Mouse (Mus musculus) kidney, postnatal 14 days (tissue): ENCODE measurements around the gene Med23.

ENCODE experiments used
- DNase-seq: peaks from one replicate; pipeline ENCODE4 v3.0.0; 2022; ENCODE audit warnings: mixed read lengths

Med23 gene

DNA sequence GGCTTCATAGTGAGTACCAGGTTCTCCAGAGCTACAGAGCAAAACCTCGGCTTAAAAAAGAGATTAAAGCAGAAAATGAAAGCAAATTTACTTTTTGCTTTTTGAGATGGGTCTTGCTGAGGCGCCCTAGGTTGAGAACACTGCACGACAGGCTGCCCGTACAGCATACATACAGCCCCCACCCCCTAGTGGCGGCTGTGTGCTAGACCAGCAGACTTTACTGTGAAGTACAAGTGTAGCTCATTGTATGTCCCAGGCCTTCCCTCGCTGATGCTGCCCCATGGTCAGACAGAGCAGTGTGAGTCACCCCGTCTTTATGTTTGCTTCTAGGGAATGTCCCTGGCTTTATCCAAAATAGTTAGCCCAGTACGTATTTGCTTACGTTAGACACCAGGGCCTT lies 16.2 kb downstream of the Med23 start:
- peak; percentile 15 for DNase-seq

DNA sequence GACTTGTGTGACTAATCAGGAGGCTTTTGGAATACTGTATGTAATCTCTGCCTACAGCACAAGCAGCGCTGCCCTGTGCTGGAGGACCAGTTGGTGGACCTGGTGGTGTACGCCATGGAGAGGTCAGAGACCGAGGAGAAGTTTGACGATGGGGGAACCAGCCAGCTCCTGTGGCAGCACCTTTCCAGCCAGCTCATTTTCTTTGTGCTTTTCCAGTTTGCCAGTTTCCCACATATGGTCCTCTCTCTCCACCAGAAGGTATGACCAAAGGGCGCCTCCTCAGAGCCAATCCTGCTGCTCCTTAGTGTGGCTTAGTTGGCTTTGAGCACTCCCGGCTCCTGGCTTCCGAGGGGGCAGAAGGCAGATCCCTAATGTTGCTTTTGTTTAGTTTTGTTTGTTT lies 18.6 kb downstream of the Med23 start:
- no peak for DNase-seq

DNA sequence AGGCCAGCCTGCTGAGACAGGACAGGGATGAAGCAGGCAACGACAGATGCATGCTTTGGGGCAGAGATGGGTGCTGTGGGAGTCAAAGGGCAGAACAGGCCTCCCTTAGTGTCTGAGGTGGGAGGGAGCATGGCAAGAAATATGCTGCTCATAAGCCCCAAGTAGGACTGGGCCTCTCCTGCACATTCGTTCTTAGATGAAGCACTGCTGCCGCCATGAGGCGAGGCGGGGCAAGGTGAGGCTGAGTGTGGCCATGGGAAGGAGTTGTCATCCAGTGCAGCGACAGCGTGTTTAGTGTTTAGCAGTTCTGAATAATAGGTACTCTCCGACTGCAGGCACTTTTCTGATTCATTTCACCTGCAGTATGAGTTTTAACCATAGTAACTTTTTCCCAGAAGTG lies 26.1 kb downstream of the Med23 start:
- peak; percentile 34 for DNase-seq

DNA sequence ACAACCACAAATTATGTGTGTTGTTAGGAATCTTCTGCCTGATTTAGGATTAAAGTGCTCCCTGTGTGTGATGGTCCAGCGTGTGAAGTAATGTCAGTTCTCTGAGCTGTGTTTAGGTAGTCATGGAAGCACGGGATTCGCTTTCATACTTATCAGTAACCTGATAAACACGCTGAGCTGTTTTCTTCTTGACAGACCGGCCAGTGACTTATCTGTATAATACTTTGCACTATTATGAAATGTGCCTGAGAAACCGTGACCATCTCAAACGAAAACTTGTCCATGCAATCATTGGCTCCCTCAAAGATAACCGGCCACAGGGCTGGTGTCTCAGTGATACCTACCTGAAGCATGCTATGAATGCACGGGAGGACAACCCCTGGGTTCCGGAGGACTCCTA lies 35.8 kb downstream of the Med23 start:
- DNase-seq, result no peak

DNA sequence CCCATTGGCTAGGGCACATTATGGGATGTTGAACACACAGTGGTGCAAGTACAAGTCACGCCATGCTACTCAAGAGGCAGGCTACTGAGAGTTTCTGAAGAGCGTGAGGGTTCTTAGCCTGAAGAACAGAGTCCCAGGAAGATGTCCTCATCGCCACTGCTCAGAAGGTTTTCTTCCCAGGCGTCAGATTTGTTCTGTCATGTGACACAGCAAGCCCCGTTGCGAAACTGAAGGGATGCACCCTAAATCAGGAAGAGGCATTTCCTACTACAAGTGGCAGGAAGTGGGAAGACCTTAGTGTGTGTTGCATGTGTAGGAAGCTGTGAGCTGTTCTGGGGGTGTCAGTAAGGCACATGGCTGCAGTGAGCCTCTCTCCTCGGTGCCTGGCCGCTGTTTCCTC lies 41.4 kb downstream of the Med23 start:
- DNase-seq, result no peak

DNA sequence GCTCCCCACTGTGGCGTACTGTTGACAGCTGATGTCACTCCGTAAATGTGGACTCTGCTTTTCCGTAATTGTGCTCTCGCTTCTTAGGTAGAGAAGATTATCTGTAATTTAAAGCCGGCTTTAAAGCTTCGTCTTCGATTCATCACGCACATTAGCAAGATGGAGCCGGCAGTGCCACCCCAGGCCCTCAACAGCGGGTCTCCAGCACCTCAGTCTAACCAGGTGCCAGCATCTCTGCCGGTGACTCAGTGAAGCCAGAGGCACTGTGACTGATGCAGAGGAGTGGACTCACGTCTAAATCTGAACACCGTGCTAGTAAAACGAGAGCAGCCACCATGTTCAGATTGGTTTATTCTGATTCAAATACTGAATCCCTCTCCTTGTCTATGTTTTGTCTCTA lies 42.8 kb downstream of the Med23 start:
- DNase-seq, result no peak

DNA sequence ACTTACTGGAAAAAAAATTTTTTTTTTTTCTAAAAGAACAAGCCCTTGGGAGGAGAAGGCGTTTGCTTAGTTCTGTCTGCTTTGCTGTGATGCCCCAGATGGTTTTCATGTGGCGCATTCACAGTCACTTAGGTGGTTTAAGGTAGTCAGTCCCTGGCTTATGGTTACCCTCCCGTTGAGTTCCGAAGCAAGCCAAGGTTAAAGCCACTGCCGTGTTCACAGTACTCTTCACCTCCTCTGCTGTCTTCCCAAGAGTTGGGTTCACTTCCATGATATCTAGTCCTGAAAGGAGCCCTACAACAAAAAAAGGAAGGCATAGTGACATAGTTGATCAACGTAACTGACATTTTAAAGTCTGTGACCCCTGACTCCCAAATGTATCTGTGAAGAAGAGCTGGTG lies 45.7 kb downstream of the Med23 start:
- no peak for DNase-seq

DNA sequence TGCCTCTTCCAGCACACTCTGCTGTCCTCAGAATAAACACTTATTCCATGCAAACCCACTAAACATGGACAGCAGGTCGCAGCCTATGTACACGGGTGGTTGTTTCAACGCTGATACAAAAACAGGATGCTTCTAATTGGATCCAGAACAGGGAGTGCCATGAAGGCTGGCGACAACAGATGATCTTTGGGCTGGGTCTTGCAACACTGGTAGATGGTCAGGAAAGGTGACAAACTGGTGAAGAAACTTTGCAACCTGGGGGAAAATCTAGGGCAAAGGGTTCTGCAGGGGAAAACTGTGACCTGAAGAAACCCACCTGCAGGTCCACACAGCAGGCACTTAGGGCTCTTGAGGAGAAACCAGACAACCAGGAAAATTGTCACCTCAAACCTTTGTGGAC lies 53.2 kb downstream of the Med23 start:
- no peak for DNase-seq

DNA sequence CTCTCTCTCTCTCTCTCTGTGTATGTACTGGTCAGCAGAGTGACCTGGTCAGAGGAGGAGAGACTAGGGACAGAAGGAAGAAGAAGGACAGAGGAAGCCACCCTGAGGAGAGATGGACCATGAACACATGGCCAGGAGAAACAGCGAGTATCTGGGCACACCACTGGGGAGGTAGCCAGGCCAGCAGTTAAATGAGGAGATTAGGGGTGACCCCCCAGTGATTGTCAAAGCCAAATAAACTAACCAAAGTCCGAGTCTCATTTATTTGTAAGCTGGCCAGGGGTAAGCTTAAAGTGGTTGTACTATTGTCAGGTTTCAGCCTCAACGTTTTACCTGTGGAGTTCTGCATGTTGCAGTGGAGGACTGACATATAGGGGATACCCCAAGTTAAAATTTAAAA lies 54.5 kb downstream of the Med23 start:
- DNase-seq, result no peak

DNA sequence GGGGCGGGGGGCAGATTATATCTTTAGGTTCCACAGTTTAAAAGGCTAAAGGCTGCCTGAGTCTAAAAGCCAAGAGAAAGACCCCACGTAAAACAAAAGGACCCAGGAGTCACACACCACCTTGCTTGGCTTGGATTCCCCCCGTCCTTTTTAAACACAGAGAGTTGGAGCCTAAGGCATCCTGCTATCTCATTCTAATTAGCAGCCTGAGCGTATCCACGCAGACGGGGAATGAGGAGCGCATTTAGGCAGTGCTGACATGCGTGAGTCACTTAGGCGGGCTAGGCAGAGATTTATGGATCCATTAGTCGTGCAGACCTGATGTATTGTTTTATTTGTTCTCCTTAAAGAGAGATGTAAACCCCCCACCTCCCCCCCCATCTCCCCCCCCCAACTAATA lies 56.6 kb downstream of the Med23 start:
- DNase-seq, result no peak

DNA sequence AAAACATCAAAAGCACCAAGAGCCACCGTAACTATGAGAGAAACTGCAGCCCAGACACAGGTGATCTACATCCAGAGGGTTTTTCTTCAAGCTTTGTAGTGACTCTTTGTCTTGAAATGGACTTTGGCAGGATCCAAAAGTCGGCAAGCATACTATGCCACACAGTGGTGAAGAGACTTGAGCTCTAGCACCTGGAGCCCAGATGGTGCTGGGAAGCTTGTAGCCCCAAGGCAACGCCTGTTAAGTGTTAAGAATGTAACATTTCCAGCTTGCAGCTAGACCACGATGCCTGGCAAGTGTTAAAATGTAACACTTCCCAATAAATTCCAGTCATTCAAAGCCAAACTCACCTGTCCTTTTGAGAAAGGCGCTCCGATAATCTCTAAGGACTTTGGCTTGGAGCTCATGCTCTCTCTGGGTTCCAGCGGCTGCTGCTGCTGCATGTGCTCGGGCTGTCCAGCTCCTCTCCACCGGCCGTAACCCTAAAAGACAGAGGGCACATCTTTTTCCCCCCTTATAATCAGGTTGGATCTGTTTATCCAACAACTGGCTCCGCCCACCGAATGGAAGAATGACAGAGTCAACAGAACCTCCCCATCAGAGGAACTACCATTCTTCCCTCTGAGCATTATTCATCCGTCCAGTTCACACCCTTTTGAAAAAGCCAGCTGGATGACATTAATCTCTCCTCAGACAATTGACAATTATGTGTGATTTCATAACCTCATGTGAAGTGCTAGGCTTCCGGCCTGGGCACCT lies 57.4 kb downstream of the Med23 start, which contains the start of gene Arg1:
Arg1 (minus strand) TSS at position 523 of the 759 bp plus-strand sequence.
- no peak for DNase-seq

DNA sequence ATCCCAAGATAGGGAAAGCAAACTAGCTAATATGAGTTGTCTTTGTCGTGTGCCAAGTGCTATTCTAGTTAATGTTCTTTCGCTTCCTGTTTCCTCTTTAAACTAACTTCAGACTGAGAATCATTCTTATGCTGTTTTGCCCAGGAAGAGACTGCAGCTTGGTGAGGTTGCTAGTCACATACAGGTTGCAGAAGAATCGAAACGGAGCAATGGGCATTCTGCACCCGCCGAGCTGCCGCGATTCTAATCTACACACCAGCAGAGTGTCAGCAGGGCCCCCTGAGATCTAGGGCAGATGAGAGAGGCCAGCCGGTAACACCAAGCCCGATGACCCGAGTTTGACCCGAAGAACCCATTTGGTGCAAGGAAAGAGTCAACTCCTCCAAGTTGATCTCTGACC lies 58.3 kb downstream of the Med23 start:
- DNase-seq, result no peak

DNA sequence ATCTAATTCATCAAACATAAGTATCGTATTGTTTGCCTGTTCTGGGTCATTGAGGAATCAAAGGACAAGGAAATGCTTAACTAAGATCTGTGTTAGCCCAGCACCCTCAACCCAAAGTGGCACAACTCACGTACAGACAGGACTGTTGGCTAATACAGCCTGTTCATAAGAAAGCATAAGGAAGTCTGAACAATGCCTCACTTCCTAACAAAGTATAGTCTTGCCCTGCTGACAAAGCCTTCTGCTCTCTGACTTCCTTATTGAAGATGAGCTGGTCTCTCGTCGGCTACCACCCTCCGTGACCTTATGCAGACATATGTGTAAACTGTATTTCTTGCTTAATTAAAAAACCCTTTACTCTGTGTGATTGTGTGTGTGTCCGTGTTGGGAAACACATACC lies 60.4 kb downstream of the Med23 start:
- DNase-seq, result no peak

DNA sequence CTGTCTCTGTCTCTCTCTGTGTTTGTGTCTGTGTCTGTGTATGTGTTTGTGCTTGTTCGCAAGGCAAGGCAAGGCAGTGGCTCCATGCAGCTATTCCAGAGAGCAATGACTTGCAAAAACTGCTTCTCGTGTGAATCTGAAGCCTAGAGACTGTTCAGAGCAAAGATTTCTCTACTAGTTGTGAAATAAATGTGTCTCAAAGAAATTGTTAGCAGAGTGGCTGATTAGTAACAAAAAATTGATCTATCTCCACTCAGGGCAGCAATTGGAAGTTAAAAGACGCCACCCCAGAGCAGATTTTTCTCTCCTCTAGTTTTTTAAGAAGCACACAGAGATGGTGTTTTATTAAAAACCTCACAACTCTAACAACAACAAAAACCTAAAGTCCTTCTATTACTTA lies 78.1 kb downstream of the Med23 start:
- DNase-seq, result no peak

DNA sequence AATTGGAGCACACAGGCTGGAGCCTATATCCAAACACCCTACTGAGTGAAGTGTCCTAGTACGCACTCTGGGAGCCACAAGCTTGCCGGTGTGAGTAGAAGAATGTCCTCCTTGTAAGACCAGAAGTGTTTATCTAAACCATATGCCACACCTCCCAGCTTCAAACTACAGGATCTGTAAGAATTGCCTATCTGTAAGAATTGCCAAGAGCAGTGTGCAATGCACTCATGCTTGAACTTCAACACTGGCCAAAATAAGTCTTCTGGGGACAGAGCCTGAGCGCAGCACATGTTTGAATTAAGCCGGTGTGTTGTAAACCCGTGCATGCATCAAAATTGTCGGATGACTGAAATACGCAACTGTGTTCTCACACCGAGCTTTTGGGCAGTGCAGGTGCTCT lies 78.5 kb downstream of the Med23 start:
- DNase-seq, result no peak

DNA sequence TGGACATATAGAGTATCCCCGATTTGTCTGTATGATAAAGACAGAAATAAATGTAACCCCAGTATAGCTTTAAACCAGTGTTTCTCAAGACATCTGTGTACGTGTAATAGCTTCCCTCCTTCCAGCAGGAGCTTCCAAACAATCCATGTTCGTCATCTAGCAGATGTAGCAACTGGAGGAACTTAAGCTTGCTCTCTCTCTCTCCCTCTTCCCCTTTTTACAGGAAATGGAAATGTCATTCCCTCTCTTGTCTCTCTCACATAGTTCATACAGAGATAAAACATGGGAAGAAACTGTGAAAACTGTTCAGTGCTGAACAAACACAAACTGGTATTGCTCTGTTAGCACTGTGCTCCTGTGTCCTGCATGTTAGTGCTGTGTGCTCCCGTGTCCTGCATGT lies 80.4 kb downstream of the Med23 start:
- DNase-seq, result no peak

DNA sequence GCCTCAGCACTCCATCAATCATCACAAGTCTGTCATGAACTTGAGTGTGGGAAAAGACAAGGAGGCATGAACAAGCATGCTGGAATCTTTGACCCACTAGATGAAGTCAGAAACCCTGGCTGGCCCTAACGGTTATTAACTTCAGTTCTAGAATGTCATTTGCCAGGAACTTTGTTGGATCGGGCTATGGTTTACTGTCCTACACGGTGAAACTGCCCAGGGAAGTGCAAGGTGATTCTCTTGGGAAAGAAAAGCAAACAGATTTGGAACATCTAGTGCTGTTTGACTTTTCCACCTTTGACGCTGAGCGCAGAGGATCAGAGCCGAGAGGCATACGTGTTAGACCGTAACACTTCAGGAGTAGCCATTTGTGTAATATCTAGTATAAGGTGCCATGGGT lies 81.8 kb downstream of the Med23 start:
- DNase-seq, result no peak

DNA sequence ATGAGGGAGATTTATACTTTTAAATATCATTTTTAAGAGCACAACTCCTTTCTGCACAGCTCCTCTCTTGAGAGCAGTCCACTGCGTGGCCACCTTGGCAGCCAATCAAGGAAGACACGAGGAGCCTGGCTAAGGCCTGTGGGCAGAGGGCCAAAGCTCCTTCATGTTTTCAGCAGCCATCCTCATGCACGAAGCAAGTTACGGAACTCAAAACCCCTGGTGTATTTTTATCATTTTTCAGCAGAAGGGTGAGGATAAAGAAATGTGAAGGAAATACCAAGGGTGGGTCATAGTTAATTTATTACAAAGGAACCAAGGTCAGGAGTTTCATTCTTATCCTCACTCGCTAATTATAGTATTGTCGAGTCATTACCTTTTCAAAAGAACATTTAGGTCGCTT lies 82.8 kb downstream of the Med23 start:
- DNase-seq, result peak; percentile 46

DNA sequence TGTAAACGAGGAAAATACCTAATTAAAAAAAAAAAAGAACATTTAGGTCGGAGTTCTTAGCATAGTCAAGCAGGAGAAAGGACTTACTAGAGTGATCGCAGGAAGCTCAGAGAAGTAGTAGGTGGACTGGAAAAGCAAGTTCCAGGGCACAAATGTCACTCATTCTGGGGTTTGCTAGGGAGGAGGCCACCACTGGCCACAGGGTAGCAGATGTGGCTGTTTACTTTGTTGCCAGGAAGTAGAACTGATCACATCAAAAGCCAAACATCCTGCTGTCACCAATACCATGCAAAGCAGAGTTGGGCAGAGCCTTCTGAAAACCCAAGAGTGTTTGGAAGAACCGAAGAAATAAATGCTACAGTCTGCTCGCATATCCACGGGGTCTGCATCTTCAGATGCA lies 84.1 kb downstream of the Med23 start:
- DNase-seq, result no peak

DNA sequence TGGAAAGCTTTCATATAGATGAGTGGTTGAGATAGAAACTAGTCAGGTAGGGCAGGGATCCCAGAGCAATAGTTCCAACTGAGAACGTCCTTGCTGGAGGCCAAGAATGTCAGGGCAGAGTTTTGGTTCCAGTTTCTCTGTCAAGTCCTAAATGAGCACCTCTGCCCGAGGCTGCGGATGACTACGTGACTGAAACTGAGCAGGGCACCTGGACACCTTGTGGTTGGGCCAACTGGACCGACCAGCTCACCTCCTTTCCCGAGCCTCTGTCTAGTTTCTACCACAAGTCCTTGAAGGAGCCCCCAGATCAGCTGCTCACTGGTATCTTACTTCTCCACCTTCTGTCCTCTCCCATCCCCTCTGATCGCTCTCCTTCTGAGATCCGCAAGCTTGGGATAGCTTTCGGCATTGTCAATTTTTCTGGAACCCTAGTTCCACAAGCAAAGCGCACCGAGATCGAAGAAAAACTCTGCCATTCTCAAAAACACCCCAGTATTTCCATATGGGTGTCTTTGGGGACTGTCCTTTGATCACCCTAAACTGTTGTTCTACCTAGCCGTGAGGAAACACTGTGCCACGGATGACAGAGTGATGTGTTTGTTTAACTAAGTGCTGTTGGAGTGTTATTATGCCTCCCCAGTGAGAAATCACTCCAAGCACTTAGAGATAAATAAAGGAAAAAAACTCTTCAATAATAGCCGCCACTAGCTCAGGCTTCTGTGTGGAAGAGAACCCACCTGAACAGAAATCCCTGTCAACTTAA lies 88.7 kb downstream of the Med23 start:
- DNase-seq, result no peak

DNA sequence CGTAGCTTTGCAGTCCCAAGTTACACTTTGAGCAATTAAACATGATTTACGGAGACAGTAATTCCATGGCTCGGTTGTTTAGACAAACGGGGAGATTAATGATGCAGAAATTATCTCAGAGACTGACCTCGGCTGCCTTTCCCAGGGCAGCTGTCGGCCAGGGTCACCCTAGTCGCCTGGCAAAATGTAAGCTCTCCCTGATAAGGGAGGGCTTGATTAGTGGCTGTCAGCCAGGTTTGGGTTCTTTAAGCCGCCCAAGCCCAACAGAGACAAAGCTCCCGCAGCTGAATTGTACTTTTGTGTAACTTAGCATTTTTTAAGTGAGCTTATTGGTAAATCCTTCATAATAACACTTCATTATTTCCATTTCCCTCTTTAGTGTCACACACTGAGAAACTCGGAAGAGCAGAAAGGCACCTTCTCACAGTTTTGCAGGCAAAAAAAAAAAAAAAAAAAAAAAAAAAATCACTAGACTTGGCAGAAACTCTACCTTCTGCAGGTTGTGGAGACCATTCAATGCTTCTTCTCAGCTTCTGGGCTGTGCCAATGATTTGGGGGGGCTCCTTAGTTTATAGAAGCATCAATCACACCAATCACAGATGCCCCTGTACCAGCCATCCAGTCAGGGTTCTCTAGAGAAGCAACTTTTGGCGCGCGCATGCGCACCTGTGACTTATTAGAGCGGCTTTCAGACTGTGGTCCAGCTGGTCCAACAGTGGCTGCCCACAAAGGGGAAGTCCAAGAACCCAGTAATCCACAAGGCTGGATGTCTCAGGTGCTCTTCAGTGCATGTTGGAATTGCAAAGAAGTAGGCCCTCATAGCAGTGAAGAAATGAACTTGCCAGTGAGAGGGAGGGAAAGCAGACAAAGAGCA lies 89.5 kb downstream of the Med23 start:
- peak; percentile 47 for DNase-seq

DNA sequence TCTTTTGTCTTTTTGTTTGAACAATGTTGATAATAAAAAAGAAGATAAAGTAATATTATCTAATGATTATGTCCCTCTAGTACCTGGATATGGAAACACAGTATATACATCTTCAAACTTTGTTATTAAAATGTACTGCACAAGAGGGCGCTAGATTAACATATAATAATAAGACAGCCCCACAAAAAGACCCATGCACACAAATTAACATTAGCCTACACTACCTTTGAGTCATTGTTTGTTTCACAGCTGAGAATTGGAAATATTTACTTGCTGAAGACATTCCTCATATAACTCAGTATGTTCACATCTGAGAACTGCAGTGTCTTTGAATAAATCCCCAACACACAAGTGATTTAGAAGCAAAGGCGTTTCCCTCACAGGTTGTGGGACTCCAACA lies 91.3 kb downstream of the Med23 start:
- no peak for DNase-seq

DNA sequence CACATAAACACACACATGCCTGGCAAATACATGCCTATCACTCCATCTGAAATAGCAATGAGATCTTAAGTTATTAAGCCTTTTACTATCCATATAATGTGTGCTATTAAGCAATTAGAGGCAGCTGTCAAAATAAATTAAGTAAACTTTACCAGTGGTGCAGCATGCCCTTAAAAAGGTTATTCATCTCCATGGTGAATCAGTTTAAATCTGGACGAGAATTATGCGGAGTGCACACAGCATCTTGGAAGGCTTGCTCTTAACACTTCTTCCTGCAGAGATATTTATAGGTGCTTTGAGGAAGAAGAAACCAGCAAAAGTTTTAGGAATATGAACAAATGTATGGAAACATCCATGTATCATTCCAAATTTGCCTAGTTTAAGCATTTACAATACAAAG lies 92.1 kb downstream of the Med23 start:
- no peak for DNase-seq
